Mouse (Mus musculus) ES-Bruce4 (cell line): ENCODE measurements around the gene Rgs19.

ENCODE experiments used
- CTCF ChIP-seq: IDR thresholded peaks from one replicate; pipeline ENCODE4 v1.8.1; 2011; ENCODE audit warnings: low read depth, low read length
- POLR2A ChIP-seq: IDR thresholded peaks from one replicate; pipeline ENCODE4 v1.8.1; 2011; ENCODE audit warnings: low read length; ENCODE audit not compliant: insufficient read depth

- TF ChIP-seq POLR2A (no peak), CTCF (no peak)
Observed at GRCm38 (mm10) chr2:181673501-181673900, 20.3 kb downstream of the Rgs19 start.
